Mouse (Mus musculus): ENCODE data around the gene Vstm2l.

Vstm2l gene

DNA sequence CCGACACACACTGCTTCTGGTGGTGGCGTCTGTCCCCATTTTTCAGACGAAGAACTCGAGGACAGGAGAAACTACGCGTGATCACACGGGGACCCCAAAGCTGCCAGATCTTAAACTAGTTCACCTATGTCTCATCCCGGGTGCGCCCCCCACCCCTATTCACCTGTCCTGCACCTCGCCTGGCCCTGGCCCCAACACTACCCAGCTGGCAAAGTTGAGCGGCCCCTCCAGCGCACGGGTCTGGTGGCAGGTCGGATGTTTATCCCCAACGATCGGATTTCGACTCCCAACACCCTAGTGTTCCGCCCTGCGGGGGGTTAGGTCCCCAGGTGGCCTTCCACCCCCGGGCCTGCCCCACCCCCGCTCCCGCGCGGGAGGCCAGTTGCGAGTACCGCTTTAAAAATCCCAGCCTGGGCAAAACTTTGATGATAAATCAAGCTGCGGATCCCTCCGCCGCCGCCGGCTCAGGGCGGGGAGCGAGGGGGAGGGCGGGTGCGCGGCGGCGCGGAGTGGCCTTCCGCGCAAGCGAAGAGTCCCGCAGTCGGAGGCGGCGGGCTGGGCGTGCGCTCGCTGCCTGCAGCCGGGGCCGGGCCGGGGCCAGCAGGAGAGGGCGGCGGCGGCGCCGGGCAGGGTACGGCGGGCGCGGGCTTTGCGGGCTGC is at the start of gene Vstm2l:
Gene Vstm2l, plus strand, starts transcription at position 549 of the 660 bp plus-strand sequence.
- peak; percentile 90 for DNase-seq (ENCODE audit: low read depth, low spot score)

- DNase-seq (ENCODE audit: low read depth, low spot score), result no peak
Observed at GRCm38 (mm10) chr2:157867126-157867525, 47.3 kb upstream of the Vstm2l start.

DNA sequence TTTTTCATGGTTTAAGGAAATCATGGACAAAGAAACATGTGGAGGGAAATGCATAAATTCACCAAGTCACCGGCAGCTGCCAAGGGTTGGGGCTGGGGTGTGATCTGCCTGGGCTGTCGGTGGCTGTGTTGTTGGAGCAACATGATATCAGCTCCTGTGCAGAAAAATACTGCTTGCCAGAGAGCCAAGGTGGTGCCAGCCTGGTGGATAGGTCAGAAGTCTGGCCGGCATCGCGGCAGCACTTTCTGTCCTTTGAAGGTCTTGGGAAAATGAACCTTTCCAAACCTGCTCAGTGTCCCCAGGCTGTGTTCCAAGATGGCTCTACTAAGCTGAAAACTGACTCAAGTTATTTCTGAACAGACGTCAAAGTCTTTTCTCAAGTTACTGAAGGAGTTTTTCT is 44.2 kb upstream of the Vstm2l start:
- peak; percentile 41 for DNase-seq (ENCODE audit: low read depth, low spot score)

- peak; percentile 86 for DNase-seq (ENCODE audit: low read depth, low spot score)
Observed at GRCm38 (mm10) chr2:157873223-157873622, 41.2 kb upstream of the Vstm2l start.

GRCm38 (mm10) chr2:157873691-157874090 is 40.8 kb upstream of the Vstm2l start:
- DNase-seq (ENCODE audit: low read depth, low spot score), result no peak

DNA sequence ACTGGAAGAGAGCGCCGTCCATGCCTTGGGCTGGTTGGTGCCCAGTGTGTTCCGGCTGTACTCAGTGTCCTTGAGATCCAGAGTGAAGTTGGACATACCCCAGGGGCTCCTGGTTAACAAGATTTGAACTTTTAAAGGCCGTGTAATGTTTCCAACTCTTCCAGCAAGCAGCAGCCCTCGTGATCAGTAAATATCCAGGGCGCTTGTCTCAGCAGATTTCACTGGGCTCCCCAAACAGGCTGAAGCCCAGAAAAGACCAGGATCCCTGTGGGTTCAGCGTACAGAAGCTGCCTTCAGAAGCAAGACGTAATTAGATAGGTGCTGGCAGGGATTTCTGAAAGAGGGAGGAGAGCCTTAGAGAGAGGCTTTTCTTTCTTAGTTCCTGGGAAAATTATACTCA is 39.3 kb upstream of the Vstm2l start:
- DNase-seq (ENCODE audit: low read depth, low spot score), result peak; percentile 67

DNA sequence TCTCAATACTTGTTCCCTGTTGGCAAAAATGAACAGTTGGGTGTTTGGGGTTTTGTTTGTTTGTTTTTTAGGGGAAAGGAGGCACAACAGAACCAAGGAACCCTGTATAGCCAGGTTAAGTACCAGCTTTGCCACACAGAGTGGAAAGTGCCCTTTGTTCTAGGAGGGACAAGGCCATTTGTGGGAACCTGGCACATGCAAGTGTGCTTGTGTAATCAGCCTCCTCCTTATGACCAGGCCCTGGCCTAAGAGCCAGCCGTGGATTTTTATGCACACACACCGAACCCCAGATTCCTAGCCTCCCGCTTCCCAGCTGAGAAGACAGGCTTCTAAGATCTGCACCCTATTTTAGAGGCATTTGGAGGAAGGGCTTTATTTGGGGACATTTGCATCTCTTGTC is 37.1 kb upstream of the Vstm2l start:
- DNase-seq (ENCODE audit: low read depth, low spot score), result no peak

GRCm38 (mm10) chr2:157877967-157878366 is 36.5 kb upstream of the Vstm2l start:
- peak; percentile 86 for DNase-seq (ENCODE audit: low read depth, low spot score)

DNA sequence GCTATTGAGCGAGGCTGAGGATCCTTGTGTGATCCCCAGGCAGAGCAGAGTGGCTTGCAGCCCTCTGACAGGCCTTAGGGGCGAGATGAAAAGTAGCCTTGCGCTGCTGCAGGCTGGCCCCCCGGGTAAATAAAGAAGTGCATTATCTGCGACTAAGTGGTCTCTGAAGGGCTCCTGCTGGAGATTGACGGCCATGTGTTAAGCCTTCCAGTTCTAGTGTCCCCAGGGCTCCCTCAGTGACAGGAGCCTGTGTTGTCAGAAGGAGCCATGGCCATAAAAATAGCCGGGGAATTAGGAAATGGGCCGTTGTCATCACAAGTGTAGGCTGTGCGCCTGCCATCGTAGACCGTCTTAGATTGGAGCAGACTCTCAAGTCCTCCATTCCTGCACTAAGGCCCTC is 32.5 kb upstream of the Vstm2l start:
- DNase-seq (ENCODE audit: low read depth, low spot score), result no peak

- no peak for DNase-seq (ENCODE audit: low read depth, low spot score)
Observed at GRCm38 (mm10) chr2:157887275-157888025, 27.0 kb upstream of the Vstm2l start.

DNA sequence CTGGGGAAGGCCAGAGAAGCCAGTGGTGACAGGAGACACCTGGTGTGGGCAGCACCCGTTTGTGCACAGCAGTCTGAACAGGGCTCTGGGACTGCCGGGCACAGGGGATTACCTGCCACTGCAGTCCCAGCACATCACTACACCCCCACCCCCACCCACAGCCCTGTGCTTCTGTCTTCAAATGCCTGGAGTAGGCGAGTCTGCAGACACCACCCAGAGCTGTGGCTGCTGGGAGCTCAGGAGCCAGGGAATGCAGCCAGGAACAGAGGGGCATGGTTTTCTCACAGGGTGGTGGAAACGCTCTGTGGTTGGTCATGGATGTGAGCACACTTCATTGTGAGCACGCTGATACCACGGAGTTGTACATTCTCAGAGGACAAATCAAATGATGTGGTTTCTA is 23.3 kb upstream of the Vstm2l start:
- peak; percentile 64 for DNase-seq (ENCODE audit: low read depth, low spot score)

DNA sequence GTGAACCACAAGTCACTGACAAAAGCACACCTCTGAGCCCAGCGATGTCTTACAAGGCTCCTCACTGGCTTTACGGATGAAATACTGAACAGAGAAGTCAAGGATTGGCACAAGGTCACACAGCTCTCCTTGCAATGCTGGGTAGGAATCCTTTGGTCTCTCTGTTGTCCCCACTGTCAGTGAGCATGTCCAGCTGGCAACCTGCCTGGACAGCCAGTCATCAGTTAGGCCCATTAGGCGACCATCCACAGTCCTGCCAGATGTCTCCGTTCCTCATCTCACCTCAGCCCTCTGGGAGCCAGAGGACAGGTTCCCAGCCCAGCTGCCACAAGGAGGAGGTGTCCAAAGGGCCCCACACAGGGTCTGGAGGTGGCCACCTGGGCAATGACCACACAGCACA is 17.3 kb upstream of the Vstm2l start:
- DNase-seq (ENCODE audit: low read depth, low spot score), result no peak

DNA sequence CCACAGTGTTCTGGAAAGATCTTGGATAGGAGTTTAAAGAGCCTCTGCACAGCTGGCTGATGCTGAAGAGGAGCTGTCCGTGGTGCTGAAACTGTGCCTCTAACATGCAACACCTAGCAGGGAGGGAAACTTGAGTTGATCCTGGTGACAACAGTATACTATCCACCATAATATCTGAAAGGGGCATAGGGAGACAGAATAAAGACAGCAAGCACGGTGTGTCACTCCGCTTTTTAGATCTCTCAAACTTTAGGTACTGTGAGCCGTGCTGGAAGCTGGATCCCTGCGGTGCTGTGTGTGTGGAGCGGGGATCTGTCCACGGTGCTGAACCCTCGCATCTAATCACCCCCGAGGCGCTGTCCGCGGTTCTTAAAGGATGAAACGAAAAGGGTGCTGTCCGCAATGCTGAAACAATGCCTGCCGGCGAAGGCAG is 1.2 kb upstream of the Vstm2l start:
- DNase-seq (ENCODE audit: low read depth, low spot score), result peak; percentile 60

GRCm38 (mm10) chr2:157913705-157914104 is 748 bp upstream of the Vstm2l start:
- peak; percentile 87 for DNase-seq (ENCODE audit: low read depth, low spot score)

DNA sequence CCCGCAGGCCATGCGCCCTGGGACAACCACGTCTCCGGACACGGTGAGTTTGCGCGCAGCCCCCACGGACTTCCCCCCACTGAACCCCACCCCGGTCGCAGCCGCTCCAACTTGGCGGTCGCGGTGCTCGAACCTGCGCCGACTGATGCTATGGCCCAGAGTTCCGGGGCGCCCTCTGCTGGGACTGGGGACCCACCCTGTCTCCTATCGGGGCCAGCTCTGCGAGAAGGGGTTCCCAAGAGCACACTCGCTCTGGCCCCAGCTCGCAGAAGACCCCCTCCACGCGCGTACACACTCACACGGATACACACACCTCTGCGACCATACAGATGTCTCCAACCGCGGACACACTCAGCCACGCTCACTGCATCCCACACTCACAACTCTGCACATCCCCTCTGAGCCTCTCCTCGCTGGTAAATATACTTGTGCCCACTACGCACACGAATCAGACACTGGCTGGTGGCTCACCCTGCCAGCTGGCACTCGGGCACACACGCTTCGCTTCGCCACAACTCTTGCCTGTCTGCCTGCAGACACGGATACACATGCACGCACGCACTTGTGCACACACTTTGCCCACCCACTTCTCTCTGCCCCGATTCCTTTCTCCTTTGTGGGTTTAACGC is 550 bp downstream of the Vstm2l start:
- DNase-seq (ENCODE audit: low read depth, low spot score), result peak; percentile 73

- DNase-seq (ENCODE audit: low read depth, low spot score), result peak; percentile 41
Observed at GRCm38 (mm10) chr2:157918529-157918928, 4.1 kb downstream of the Vstm2l start.

GRCm38 (mm10) chr2:157921551-157921950 is 7.1 kb downstream of the Vstm2l start:
- peak; percentile 75 for DNase-seq (ENCODE audit: low read depth, low spot score)

DNA sequence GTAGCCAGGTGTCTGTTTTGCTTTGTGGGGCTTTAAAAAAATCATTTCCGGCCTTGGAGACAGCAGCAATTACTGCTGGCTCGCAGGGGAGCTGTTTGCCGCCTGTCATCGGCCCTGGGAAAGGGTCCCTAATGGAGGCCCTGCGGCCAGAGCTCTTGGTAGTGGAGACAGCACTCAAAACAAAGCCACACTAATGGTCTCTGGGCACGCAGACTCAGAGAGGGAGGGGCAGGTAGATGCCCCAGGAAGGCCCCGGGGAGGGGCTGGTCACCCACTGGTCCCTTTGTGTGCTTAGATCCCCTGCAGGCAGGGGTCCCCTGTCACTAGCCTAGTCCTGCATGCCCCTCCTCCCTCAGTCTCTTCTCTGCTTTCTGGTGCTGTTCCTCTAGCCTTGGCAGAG is 9.0 kb downstream of the Vstm2l start:
- no peak for DNase-seq (ENCODE audit: low read depth, low spot score)

DNA sequence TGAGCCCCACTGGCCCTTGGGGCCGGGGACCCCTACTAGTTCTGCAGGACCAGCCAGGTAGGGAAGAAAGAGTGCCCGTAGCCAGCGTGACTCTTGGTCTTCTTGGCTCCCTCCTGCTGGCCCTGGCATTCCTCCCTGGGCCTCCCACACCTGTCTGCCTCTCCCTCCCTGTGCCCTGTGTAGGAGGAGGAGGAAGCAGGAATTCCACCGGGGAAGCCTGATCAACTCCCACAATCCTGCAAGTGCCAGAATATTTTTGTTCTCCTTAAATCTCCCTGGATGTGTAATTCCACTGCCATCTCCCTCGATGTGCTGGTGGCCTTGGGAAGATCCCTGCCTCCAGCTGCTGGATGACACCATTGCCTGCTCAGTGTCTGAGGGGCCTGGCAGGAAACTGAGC is 10.1 kb downstream of the Vstm2l start:
- DNase-seq (ENCODE audit: low read depth, low spot score), result peak; percentile 52

- DNase-seq (ENCODE audit: low read depth, low spot score), result peak; percentile 67
Observed at GRCm38 (mm10) chr2:157926502-157926901, 12.0 kb downstream of the Vstm2l start.

DNA sequence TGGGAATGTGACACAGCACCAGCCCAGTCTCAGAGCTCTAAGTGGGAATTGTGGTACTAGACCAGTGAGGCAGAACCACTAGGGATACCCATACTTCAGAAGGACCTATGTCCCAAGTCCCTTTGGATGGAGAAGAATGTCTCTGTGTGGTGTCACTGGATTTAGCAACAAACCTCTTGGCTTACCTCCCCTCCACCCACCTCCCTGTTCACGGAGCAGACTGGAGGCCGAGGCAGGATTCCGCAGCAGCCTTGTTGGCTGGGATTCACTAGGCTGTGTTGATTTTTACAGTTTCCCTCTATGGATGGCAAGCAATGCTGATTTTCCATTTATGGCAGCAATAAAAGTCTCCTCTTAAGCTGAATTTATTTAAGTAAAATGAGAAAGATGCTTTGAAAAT is 12.5 kb downstream of the Vstm2l start:
- DNase-seq (ENCODE audit: low read depth, low spot score), result peak; percentile 66

DNA sequence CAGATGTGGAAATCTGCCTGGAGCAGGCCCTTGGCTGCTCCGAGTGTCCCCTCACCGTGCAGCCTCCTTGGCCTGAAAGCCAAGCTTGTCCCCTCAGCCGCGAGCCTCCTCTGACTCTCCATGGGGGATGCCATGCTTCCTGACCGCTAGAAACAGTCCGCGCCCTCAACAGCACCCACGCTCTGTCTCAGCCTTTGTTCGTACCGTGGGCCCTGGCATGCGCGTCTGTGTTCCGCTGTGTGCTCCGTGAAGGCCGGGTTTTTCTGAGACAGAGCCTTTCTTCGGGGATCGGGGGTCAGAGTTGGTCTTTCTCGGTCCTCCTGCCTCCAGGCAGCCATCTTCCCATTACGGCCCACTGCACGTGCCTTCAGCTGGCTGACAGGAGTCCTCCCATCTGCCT is 12.9 kb downstream of the Vstm2l start:
- DNase-seq (ENCODE audit: low read depth, low spot score), result peak; percentile 40

DNA sequence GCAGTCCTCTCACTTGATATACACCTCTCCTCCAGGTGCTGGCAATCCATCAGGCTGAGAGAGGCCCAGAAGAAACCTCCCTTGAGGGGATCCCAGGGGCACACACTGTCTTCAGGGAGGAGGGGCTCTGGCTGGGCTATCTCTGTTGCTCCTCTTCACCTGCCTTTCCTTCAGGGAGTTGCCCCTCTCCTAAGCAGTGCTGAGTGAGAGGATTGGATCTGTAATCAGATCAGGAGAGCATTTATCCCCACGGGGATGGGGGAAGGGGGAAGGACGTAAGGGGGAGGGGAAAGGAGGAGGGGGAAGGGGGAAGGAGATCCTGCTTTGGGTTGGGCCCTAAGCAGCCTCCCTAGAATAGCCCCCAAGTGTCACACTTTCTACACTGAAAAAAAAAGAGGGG is 13.4 kb downstream of the Vstm2l start:
- DNase-seq (ENCODE audit: low read depth, low spot score), result no peak
